Mouse (Mus musculus) activated CD4-positive, CD25-positive, alpha-beta regulatory T cell, adult 4 months (primary cell): ENCODE data around the gene Rmnd5a. TPM values are rescaled to one million over a fixed set of nuclear protein-coding genes. Genes with fewer than 3 reads are reported as not detected.

Experiments used
- ATAC-seq: one replicate; pipeline ENCODE4 v1.8.0; 2017
- polyA plus RNA-seq, 2 experiments: library from polyadenylated mRNA; unstranded; fragments of 100-300 nt; shearing (Covaris generic); gene quantifications; one replicate each; pipeline ENCODE4 v1.2.1; 2017

The Rmnd5a gene
- polyA plus RNA-seq, 2 experiments from 2014 or later: 13.5 to 15.7 TPM

GRCm38 (mm10) chr6:71371085-71371605 lies 69.3 kb downstream of the Rmnd5a start:
- ATAC-seq: no peak

DNA sequence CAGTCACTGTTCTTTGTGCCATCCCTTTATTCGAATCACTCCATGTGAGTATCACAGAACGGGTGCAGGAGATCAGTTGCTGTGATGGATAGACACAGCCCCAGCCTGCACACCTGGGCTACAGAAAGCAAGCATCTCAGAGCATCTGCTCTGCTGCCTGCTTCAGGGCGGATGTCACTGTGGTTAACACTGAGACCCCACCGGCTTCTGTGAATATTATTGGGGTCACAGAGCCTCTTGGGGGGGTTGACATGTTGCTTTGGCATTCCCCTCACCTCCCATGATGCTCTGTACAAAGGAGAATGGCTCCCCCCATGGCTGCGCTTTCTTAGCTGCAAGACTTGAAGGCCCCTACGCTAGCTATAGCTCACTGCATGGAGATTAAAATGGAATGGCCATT lies 71.0 kb downstream of the Rmnd5a start:
- ATAC-seq: no peak

DNA sequence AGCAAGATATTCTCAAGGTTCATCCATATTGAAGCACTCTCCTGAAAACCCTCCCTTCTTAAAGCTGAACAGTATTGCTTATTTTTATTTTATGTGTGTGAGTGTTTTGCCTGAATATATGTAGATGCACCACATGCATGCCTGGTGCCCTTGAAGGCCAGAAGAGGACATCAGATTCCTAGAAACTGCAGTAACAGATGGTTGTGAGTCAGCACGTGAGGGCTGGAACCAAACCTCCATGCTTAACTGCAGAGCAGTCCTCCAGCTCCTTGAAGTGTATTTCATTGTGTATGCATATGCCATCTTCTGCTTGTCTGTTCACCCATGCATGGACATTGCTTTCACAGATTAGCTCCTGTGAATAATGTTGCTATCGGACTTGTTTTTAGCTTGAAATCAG lies 76.4 kb downstream of the Rmnd5a start:
- ATAC-seq: no peak

DNA sequence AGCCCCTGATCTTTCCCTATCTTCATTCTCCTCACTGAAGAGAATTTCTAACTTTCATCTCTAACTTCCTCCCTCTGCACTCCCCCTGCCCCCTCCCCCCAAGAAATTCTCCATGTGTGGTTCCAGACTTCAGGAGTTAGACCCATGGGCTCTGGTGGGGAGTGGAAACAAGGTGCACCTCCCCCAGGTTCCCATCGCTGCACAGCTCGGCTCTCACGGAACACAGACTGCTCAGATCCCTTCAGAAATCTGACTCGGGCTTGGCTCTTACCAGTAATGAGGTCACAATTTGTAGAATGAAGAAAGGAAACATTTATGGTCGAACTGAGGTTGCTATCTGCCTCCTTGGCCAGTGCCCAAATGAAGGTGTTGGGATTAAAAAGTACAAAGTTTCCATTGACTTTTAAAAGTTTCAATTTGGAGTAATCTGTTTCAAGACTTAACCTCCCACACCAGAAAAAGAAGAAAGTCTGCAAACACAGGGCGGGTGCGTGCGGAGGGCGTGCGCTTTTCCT lies 79.2 kb downstream of the Rmnd5a start:
- ATAC-seq: no peak

DNA sequence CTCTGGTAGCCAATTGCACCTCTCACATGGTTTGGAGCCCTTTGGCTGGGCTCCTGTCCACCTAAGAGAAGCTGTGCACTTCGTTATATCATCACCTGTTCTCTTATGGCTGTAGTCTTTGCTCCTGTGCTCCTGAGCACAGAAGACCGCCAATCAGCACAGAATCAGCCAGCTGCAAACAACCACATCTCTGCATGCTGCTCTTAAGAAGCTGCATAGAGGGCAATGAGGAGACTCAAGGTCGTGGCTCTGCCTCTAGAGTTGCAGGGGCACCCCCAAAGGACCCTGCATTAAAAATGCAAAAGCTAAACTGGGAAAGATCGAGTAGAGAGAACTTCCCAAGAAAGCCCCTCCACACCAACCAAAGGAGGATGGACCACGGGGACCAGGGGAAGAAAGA lies 79.7 kb downstream of the Rmnd5a start:
- ATAC-seq: no peak

- ATAC-seq: no peak
These were observed 80.2 kb downstream of the Rmnd5a start for GRCm38 (mm10) chr6:71360221-71360620.

GRCm38 (mm10) chr6:71357493-71357892 lies 82.9 kb downstream of the Rmnd5a start:
- ATAC-seq: no peak

GRCm38 (mm10) chr6:71353722-71354121 lies 86.7 kb downstream of the Rmnd5a start:
- no peak for ATAC-seq

- ATAC-seq: no peak
These were observed 87.5 kb downstream of the Rmnd5a start for GRCm38 (mm10) chr6:71352866-71353427.

- ATAC-seq: no peak
These were observed 88.2 kb downstream of the Rmnd5a start for GRCm38 (mm10) chr6:71352201-71352600.

DNA sequence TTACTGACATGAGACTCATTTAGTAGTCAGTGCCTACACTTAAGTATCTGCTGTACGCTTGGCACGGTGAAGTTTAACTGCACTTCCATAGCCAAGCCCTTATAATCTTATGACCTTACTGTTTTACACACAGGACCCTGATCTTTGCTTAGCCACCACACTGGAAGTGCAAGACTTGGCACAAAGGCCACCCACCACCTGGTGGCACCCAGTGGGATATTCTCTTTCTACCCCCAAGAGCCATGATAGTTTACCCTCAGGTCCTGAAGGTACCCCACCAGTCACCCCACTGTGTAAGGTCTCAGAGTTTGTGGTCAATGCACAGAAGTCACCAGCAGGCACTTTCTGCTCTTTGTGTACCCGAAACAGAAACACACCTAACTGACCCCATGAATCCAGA lies 89.2 kb downstream of the Rmnd5a start:
- ATAC-seq: no peak

DNA sequence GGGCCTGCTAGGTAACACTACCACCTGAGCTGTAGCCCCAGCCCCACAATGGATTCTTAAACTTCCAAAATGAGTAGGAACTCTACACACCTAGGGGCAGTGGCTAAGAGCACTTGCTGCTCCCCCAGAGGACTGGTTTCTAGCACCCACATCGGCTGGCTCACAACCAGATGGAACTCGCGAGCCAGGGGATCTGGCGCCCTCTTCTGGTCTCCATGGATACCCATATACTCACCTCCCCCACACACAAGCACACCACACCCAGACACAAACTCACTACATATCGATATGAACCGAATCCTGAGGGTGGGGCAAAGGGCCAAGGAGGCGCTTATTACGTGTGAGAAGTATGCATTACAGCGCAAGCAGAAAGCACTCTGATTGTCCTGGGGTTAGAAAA lies 92.4 kb downstream of the Rmnd5a start:
- no peak for ATAC-seq

GRCm38 (mm10) chr6:71341179-71341578 lies 99.3 kb downstream of the Rmnd5a start:
- ATAC-seq: no peak

- no peak for ATAC-seq
These were observed 101.1 kb downstream of the Rmnd5a start for GRCm38 (mm10) chr6:71339351-71339750.

- no peak for ATAC-seq
These were observed 101.5 kb downstream of the Rmnd5a start for GRCm38 (mm10) chr6:71338941-71339340.

Other genes starting within 250 kb of the Rmnd5a start
- gene Fabp1, start 240.8 kb downstream of the Rmnd5a start, polyA plus RNA-seq: not detected
- 100 to 1,000 TPM in 1 of 2 experiments, 10 to 100 TPM in 1; 88.6 to 106 TPM for gene Krcc1, start 169.0 kb downstream of the Rmnd5a start, polyA plus RNA-seq
- not detected for gene Smyd1, start 118.4 kb downstream of the Rmnd5a start, polyA plus RNA-seq
- gene Cd8b1, start 117.8 kb downstream of the Rmnd5a start, polyA plus RNA-seq: 10 to 100 TPM; 13.1 to 17.9 TPM
- gene Cd8a, start 67.2 kb downstream of the Rmnd5a start, polyA plus RNA-seq: 1 to 10 TPM; 1.9 to 2.7 TPM
- 1 to 10 TPM; 4.4 to 5.7 TPM for gene Rnf103, start 53.3 kb upstream of the Rmnd5a start, polyA plus RNA-seq
- 100 to 1,000 TPM in 1 of 2 experiments, 10 to 100 TPM in 1; 56.7 to 105 TPM for gene Chmp3, start 103.2 kb upstream of the Rmnd5a start, polyA plus RNA-seq
- 10 to 100 TPM; 42.6 to 50.1 TPM for gene Kdm3a, start 192.4 kb upstream of the Rmnd5a start, polyA plus RNA-seq